Mouse (Mus musculus): ENCODE results near the gene Mmp15.

Mmp15 gene

DNA sequence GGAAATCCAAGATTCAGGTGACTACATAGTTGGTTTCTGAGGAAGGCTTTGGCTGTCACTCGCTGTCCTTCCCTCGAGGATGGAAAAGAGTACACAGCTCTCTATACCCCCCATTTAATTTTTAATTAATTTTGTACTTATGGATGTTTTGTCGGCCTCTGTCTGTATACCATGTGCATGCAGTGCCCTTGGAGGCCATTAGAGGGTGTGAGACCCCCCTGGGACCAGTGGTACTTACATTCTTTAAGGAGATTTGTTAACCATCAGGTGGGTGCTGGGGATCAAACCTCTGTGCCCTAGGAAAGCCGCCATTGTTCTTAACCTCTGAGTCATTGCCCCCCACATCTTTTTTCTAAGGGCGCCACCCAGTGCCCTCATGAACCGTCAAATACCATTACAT, 7.4 kb upstream of the Mmp15 start:
- DNase-seq: no peak

DNA sequence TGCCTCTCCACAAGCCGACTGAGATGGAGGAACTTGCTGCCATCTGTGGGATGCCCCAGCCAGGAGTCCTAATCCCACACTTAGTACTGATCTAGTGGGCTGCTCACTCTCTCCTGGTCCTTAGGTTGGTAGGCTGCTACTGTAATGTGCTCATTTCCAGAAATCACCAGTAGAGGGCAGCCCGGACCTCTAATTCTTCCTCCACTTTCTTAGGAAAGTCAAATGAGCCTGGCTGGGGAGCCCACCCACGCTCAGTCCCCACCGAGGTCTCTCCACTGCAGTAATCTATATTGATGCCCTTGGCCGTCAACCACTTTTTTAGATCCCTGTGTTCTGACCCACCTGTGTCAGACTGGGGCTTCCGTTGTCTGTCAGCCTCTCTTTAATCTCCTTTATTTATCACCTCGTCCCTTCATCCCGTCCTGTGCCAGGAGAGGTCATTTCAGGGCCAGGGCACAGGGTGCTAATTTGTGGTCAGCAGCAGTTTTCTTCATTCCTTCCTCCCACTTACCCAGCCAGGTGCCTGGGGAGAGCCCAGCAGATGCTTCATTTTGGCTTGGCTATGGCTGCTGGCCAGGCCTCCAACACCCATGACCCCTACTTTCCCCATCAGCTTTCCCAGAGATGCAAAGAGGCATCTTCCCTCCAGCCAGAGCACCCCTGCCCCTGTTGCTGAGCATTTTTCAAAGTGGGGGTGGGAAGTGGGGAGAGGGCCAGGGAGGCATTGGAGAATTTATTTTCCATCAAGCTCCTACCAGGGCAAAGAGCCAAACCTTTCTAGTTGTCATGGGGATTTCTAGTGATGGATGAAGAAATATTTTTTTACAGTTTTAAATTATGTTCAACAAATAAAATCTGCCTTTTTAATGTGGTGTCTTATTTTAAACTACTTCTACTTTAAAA, 5.2 kb upstream of the Mmp15 start:
- peak; percentile 37 to 54 for DNase-seq

GRCm38 (mm10) chr8:95348356-95348755, 3.7 kb upstream of the Mmp15 start:
- no peak for DNase-seq

DNA sequence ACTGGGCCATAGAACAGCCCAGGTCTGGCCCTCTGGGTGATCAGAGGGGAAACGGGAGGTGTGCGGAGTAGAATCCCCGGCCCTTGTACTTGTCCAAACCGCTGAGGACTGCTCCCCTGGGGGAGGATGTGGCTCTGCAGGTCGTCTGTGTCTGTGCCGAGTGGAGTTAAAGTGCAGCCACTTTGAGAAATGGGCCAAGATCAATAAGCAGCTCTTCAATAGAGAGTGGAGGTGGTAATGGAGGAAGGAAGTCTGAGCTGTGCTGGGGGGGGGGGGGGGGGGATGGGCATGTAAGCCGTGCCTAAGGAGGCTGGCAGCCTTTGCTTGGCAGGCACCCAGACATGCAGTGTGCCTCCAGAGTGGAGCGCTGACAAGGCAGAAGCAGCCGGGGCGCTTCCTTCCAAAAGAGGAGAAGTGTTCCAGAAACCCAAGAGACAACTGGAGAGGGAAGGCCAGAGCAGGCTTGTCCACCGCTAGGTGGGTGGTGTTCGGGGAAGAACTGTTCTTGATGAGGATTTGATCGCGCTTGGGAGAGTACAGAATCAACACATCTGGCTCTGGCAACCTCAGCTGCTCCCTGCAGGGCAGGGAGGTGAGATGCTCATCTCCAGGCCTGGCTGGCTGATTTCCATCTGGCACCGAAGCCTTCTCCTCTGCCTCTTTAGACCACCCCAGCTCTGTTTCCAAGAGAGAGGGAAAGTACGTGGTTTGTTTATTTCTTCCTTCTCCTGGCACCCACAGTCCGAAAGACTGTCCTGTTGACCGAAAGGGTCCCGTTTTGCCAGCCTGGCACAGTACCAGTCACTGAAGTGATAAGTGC, 3.0 kb upstream of the Mmp15 start:
- peak; percentile 35 to 36 for DNase-seq

- DNase-seq: no peak
Measured at GRCm38 (mm10) chr8:95351461-95351860, 607 bp upstream of the Mmp15 start.

- peak in 1 of 2 experiments; percentile 44 for DNase-seq
Measured at GRCm38 (mm10) chr8:95352871-95353866, 1.1 kb downstream of the Mmp15 start.

GRCm38 (mm10) chr8:95354606-95355005, 2.5 kb downstream of the Mmp15 start:
- DNase-seq: no peak

GRCm38 (mm10) chr8:95358550-95359411, 6.7 kb downstream of the Mmp15 start:
- no peak for DNase-seq

DNA sequence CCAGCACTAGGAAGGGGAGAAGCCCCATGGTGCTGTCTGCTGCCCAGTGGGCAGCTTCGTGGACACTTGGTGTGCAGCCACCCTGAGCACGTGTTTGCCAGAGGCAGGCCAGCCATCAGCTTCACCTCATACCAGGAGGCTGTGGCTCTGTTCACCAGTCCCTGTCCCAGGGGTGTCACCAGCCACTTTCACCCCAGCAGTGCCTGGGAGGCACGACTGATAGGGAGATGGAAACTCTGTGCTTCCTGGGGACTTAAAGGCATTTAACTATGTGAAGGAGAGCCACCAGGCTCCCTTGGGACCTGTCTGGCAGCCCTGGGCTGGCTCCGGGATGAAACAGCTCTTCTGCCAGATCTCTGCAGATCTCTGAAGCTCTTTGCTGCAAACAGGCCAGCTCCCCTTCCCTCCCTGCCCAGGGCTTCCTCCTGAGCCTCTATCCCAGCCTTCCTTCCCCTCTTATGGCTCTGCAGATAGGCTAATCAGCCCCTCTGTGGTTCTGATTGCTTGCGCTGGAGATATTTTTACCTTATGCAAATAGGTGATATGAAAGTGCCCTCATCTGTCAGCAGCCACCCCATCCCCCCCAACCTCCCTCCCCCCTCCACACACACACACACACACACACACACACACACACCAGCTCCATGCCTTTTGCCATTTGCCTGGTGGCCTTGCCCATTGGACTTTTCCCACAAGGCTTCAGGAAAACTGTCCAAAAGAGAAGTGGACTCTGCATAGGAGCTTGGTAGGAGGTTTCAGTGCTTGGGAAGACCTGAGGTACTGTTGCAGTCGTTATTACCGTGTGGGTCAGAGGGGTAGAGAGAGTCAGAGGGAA, 8.3 kb downstream of the Mmp15 start:
- DNase-seq: no peak

DNA sequence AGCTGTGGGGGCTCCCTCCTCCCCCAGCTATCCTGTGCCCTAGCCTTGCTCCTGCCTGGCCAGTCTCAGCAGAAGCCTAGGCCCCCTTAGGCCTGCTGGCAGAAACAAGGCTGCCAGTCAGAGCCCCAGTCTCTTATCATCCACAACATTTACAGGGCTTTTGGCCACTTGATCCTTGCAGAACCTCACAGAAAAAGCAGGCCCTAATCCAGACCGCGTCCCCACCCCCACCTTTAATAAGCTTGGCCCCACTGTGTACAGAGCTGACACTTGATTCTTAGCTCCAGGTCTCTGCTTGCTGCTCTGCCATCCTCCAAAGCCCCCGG, 8.9 kb downstream of the Mmp15 start:
- DNase-seq: no peak

GRCm38 (mm10) chr8:95362272-95362671, 10.2 kb downstream of the Mmp15 start:
- no peak for DNase-seq

DNA sequence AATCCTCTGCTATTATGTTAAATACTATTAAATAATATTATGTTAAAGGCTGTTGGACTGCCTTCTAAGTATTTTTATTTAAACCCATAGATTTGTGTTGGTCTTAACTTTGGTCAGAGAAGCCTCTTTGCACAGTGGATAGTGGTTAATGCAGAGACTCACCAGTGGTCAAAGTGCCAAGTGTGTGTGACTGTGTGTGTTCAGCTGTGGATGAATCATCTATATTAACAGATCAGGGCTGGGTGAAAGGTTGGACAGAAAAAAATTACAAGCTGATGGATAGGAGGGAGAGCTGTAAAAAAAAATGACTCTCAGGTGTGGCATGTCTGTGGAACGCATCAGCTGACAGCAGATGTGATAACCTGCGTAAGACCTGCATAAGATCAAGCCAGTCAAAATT, 11.8 kb downstream of the Mmp15 start:
- DNase-seq: no peak

- no peak for DNase-seq
Measured at GRCm38 (mm10) chr8:95369581-95370326, 17.7 kb downstream of the Mmp15 start.

GRCm38 (mm10) chr8:95373389-95374002, 21.4 kb downstream of the Mmp15 start:
- no peak for DNase-seq

DNA sequence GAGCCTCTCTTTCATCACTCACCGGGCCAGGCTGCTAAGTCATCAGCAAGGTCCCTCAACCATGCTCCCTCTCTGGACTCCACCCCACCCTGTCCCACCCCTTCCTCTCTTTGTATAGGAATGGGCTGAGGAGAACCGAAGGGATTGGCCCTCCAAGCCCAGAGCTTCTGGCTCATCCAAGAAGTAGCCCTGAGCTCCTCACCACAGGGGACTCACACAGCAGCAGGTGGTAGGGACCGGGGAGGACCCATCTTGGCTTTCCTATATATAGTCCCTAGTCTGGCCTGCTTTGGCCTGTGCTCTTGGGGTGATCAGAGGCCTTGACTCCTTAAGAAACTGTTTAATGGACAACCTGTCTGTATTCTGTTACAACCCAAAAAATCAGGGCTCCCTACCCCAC, 22.4 kb downstream of the Mmp15 start:
- no peak for DNase-seq

DNA sequence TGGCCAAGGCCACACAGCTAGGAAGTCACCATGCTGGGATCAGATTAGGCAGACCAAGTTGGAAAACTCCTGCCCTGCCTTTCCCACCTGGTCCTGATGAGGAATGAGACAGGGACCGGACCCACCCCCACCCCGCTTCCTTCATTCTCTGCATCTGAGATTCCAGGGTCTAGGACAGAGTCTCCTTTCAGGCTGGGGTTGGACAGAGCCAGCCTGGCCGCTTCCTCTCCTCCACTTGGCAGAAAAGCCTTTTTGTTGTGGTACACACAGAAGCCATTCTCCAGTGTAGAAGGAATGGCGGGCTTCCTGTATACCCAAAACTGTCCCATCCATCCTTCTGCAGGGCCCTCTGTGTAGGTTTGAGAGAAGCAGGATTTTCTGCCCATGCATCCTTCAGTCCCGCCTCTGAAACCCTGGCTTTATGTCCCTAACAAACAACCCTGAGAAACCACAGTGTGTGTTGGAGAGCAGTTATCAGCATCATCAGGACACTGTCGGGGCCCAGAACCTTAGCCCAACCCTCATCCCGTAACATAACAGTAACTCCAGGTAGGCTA, 23.4 kb downstream of the Mmp15 start:
- DNase-seq: no peak

DNA sequence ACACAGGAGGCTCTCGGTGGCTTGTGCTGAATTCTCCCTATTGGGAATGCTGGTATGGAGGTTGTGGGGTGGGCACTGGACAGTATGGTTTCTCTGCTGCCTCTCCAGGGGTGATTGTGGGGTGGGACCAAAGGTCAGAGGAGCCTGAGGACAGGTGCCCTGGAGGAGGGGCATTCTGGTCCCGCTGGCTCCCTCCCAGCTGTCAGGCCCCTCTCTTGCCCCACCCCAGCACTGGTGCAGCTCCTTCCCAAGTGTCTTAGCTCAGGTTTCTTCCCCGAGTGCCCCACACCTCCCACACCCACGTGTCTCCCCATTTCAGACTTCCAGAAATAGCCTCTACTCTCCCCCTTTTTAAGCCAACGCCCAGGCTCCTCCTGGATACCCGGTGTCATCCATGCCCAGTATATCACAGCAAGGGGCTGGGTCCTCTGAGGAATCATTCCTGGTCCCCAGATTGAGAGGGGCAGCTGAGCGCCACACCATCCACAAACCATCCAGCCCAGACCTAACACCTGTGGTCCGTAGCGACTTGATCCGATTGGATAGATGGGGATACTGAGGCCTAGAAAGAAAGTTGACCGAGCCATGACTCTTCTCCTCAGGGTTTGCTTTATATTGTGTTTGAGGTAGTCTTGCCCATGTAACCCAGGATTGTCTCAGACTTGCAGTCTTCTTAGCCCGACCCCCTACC, 24.4 kb downstream of the Mmp15 start:
- no peak for DNase-seq

DNA sequence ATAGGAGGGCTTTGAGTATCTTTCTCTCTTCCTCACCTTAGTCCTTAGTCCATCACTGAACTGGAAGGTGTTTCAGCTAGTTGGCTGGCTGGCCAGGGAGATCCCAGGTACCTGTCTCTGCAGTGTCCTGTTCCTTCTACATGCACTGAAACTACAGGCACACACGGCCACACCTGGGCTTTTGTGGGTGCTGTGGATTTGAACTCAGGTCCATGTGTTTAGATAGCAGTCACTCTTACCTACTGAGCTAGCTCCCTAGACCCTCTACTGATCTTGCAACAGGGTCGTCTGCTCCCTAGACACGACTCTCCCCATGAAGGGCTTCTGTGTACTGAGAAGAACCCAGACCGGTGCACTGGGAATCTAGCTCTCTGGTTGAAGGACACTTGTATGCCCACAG, 25.0 kb downstream of the Mmp15 start:
- no peak for DNase-seq

DNA sequence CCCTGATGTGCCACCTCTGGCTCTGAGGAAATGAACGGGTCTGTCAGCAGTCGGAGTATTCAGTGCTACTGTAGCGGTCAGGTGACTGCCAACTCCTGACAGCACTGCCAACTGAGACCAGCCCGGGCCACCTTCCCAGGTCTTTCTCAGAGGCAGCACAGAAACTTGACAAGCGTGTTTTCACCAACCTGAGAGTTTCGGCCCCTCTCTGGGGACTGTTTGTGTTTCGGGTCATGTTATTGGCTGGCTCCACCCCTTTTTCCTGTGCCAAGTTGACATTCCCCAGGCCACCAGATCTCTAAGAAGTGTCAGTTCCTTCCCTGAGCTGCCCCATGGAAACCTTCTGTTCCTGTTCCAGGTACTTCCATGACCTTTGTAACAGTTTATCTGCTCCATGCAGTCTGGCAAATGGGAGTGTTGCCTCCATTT, 25.8 kb downstream of the Mmp15 start:
- DNase-seq: no peak

All from cerebellum, adult 18-20 months (tissue).